Mouse (Mus musculus): ENCODE results near the gene Nisch. TPM values are rescaled to one million over a fixed set of nuclear protein-coding genes. Genes with fewer than 3 reads are reported as not detected.

Gene Nisch
- polyA plus RNA-seq (2014; fragmentation: Illumina TruSeq; extraction: RNeasy Lipid Tissue Mini Kit (QIAGEN cat#74804); ENCODE audit: low read depth, low replicate concordance): 17.5 TPM

DNA sequence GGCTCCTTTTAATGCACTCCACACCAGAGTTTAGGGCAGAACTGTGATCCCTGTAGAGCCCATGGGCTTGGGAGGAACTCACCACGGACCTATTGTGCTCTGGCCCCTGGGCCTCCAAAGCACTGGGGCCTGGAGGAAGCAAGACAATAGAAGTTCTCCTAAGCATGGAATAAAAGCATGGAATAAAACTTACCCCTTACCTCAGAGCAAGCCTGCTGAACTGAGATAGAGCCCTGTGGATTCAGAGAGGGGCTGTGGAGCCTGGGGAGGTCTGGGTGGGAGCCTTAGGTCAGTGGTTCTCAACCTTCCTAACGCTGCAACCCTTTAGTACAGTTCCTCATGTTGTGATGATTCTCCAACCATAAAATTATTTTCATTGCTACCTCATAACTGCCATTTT is at the start of gene Nisch:
TSS of gene Nisch (minus strand) at position 101 of the 400 bp plus-strand sequence.

GRCm38 (mm10) chr14:31251084-31251604 is 34.4 kb upstream of the Nisch start, which contains the start of the genes Phf7 and Bap1:
Gene Phf7, minus strand, starts transcription at chr14:31251317.
Gene Bap1, plus strand, starts transcription at chr14:31251450.

GRCm38 (mm10) chr14:31217666-31218065 is 920 bp upstream of the Nisch start, which contains the start of gene Sema3g:
Gene Sema3g, plus strand, starts transcription at chr14:31217860.

DNA sequence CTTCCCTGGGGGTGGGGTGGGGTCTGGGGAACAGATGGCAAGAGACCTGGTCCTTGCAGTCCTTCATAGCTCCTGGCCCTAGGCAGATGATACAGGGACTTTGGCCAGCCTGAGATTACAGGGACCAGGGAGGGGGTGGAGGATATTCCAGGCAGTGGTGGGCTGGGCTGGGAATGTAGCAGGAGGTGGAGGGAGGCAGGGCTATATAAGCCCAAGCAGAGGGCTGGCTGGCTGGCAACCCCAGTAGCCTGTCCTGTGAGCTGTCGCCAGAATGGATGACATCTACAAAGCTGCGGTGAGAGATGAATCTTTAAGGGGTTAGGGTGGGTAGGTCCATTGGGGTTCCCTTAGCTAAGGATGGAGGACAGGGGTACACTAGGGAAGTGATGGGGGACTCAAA is 8.7 kb downstream of the Nisch start, which contains the start of gene Tnnc1:
TSS of gene Tnnc1 (plus strand) at position 229 of the 400 bp plus-strand sequence.

DNA sequence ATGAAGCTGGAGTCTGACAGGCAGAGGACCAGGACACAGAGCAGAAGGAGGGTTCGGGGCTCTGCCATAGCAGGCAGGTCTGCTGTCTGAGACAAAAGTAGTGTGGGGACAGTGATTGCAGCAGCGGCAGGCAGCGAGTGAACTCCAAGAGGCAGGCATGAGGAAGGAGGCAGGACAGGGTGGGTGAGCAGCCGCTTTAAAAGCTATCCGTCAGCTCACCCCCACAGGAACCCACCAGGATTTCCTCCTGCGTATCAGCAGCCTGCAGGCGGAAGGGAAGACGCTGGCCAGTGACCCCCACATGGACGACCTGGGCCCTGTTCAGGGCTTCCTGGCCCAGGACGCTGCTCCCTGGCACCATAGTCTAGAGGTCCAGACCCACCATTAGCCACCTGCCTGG is 48.3 kb downstream of the Nisch start, which contains the start of gene Stab1:
TSS of gene Stab1 (minus strand) at position 217 of the 400 bp plus-strand sequence.

DNA sequence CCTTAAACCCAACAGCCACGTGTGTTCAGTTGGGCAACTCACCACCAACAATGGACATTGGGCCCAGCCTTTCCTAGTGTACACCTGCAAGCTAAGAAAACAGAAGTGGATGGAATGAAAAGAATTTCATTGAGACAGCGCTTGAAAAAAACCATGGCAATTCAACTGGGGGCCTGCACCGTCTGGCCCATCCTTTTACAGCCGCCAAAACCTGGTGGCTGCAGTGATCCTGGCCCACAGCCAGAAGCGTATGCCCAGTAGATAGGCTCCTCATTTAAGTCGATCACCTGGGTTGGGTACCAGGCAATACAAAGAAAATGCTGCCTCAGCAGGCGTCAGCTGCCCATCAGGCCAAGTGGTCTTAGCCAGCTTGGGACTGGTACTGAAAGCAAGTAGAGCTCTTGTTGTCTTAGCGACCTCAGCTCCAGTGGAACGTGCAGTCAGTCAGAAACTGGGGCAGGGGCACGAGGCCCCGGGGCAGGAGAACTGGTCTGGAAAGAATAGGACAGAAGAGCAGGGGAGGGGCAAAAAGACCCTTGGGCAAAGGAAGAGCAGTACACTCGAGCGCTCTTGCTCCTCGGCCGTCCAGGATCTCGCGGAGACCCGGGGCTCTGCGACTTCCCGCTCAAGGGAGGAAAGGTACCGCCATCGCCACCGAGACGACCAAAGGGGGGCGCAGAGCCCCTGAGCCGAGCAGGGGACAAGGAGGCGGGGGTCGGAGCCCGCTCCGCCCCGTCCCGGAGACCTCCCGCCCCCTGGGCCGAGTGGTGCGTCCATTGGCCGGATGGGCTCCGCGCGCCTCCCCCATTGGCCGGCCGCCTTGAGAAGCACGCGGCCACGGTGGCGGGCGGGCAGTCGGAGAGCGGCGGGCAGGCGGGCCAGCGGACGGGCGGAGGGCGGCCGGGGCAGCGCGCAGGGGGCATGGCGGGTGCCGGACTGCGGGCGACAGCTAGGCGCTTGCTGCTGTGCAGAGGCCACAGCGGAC is 86.2 kb downstream of the Nisch start, which contains the start of gene Nt5dc2:
TSS of gene Nt5dc2 (plus strand) at position 818 of the 985 bp plus-strand sequence.

GRCm38 (mm10) chr14:31128826-31129219 is 87.9 kb downstream of the Nisch start, which contains the start of gene Smim4:
Gene Smim4, minus strand, starts transcription at chr14:31128956.

Other genes starting within 250 kb of the Nisch start
- gene Glt8d1, start 215.5 kb downstream of the Nisch start, polyA plus RNA-seq (2014; fragmentation: Illumina TruSeq; extraction: RNeasy Lipid Tissue Mini Kit (QIAGEN cat#74804); ENCODE audit: low read depth, low replicate concordance): 650 TPM
- gene Spcs1, start 215.3 kb downstream of the Nisch start, polyA plus RNA-seq (2014; fragmentation: Illumina TruSeq; extraction: RNeasy Lipid Tissue Mini Kit (QIAGEN cat#74804); ENCODE audit: low read depth, low replicate concordance): 909 TPM
- 47.5 TPM for gene Pbrm1, start 197.8 kb downstream of the Nisch start, polyA plus RNA-seq (2014; fragmentation: Illumina TruSeq; extraction: RNeasy Lipid Tissue Mini Kit (QIAGEN cat#74804); ENCODE audit: low read depth, low replicate concordance)
- 114 TPM for gene Gnl3, start 197.8 kb downstream of the Nisch start, polyA plus RNA-seq (2014; fragmentation: Illumina TruSeq; extraction: RNeasy Lipid Tissue Mini Kit (QIAGEN cat#74804); ENCODE audit: low read depth, low replicate concordance)
- gene Smim4, start 88.0 kb downstream of the Nisch start, polyA plus RNA-seq (2014; fragmentation: Illumina TruSeq; extraction: RNeasy Lipid Tissue Mini Kit (QIAGEN cat#74804); ENCODE audit: low read depth, low replicate concordance): 2.9 TPM
- gene Nt5dc2, start 85.9 kb downstream of the Nisch start, polyA plus RNA-seq (2014; fragmentation: Illumina TruSeq; extraction: RNeasy Lipid Tissue Mini Kit (QIAGEN cat#74804); ENCODE audit: low read depth, low replicate concordance): 1.9 TPM
- 1.2 TPM for gene Stab1, start 48.3 kb downstream of the Nisch start, polyA plus RNA-seq (2014; fragmentation: Illumina TruSeq; extraction: RNeasy Lipid Tissue Mini Kit (QIAGEN cat#74804); ENCODE audit: low read depth, low replicate concordance)
- gene Tnnc1, start 8.6 kb downstream of the Nisch start, polyA plus RNA-seq (2014; fragmentation: Illumina TruSeq; extraction: RNeasy Lipid Tissue Mini Kit (QIAGEN cat#74804); ENCODE audit: low read depth, low replicate concordance): not detected
- gene Sema3g, start 914 bp upstream of the Nisch start, polyA plus RNA-seq (2014; fragmentation: Illumina TruSeq; extraction: RNeasy Lipid Tissue Mini Kit (QIAGEN cat#74804); ENCODE audit: low read depth, low replicate concordance): 0.13 TPM
- gene Phf7, start 34.4 kb upstream of the Nisch start, polyA plus RNA-seq (2014; fragmentation: Illumina TruSeq; extraction: RNeasy Lipid Tissue Mini Kit (QIAGEN cat#74804); ENCODE audit: low read depth, low replicate concordance): 2,709 TPM
- gene Bap1, start 34.5 kb upstream of the Nisch start, polyA plus RNA-seq (2014; fragmentation: Illumina TruSeq; extraction: RNeasy Lipid Tissue Mini Kit (QIAGEN cat#74804); ENCODE audit: low read depth, low replicate concordance): 17.6 TPM
- gene Dnah1, start 107.0 kb upstream of the Nisch start, polyA plus RNA-seq (2014; fragmentation: Illumina TruSeq; extraction: RNeasy Lipid Tissue Mini Kit (QIAGEN cat#74804); ENCODE audit: low read depth, low replicate concordance): 11.2 TPM
- 40.3 TPM for gene Capn7, start 119.7 kb upstream of the Nisch start, polyA plus RNA-seq (2014; fragmentation: Illumina TruSeq; extraction: RNeasy Lipid Tissue Mini Kit (QIAGEN cat#74804); ENCODE audit: low read depth, low replicate concordance)
- gene Sh3bp5, start 219.1 kb upstream of the Nisch start, polyA plus RNA-seq (2014; fragmentation: Illumina TruSeq; extraction: RNeasy Lipid Tissue Mini Kit (QIAGEN cat#74804); ENCODE audit: low read depth, low replicate concordance): 18.7 TPM